11 mouse cellular contexts compared by ENCODE assay signal in the genomic region with DNA sequence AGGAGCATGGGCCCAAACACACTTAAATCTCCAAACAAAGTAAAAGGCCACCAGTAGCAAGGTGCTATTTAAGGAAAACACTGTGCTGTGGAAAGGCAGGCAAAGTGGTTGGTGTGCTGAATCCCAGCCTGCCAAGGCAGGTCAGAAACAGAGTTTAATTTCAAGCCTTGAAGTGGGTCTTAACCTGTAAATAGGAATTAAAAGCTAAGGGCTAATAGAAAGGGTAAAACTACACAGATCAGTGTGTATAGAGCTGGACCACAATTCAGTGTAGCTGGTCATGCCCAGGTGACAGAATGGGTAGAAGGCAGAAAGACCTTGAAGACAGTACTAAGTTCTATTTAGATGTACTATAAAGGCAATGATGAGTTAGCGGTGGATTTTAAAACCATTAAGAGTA. TPM values are rescaled to one million over a fixed set of nuclear protein-coding genes. Genes with fewer than 3 reads are reported as not detected.
A peak's percentile ranks its signal among the peaks of the same experiment; 100 is the strongest.
DNase-seq lines count a peak whose midpoint lies in the region; ATAC-seq and TF ChIP-seq lines count a peak whose summit lies in the region.
"Had no signal": no experiment of that assay in that cellular context is flagged by ENCODE, and none has a peak within 500 bp of the region (broad histone marks: within the 10 kb centered on the region; RNA-seq: fewer than 3 reads in every experiment).

No protein-coding gene starts in this region.

- no peak for TF ChIP-seq POLR2A in heart, adult 2 months (IDR thresholded peaks at IDR 0.05; ENCODE audit: insufficient read depth, low read depth, low read length)

- H3K27me3 ChIP-seq in heart, embryonic 14.5 days (ENCODE audit: control insufficient read depth, insufficient read depth, low read length), result peaks cover 97% of the 10 kb centered on the region
- H3K27me3 ChIP-seq in heart, adult 2 months (ENCODE audit: control insufficient read depth, insufficient read depth, low read length), result peaks cover 23% of the 10 kb centered on the region
- peaks cover 4% of the 10 kb centered on the region; the same call in 1 of the 2 replicates for H3K27me3 ChIP-seq in forebrain, embryonic 15.5 days
- H3K27me3 ChIP-seq in hindbrain, postnatal 0 days (ENCODE audit: insufficient read depth, low read length), result peaks cover 10% of the 10 kb centered on the region; the same call in 1 of the 2 replicates
- H3K27me3 ChIP-seq in neural tube, embryonic 12.5 days (replicated peaks), result peaks cover 86% of the 10 kb centered on the region

- peaks cover 3 to 12% of the 10 kb centered on the region in 2 experiments for H3K4me1 ChIP-seq in heart, embryonic 14.5 days (ENCODE audit: control insufficient read depth in 2 of 2, insufficient read depth in 2 of 2, low read length in 2 of 2)
- peaks cover 2% of the 10 kb centered on the region for H3K4me1 ChIP-seq in heart, adult 2 months (ENCODE audit: control insufficient read depth, insufficient read depth, low read length)
- H3K4me1 ChIP-seq in forebrain, embryonic 15.5 days, result peaks cover 83% of the 10 kb centered on the region
- peaks cover 10% of the 10 kb centered on the region; the same call in 1 of the 2 replicates for H3K4me1 ChIP-seq in hindbrain, postnatal 0 days (ENCODE audit: insufficient read depth, low read length)
- H3K4me1 ChIP-seq in neural tube, embryonic 12.5 days, result peaks cover 57% of the 10 kb centered on the region

- H3K9ac ChIP-seq in heart, embryonic 14.5 days (ENCODE audit: low read length), result no peak overlapping the region
- H3K9ac ChIP-seq in heart, adult 2 months (ENCODE audit: low read depth, low read length), result no peak overlapping the region
- H3K9ac ChIP-seq in forebrain, embryonic 15.5 days (replicated peaks), result 0 out of 2 replicates have a peak overlapping the region, but pooled peaks have one; percentile 33
- H3K9ac ChIP-seq in hindbrain, postnatal 0 days (replicated peaks; ENCODE audit: low read length), result 0 out of 2 replicates have a peak overlapping the region, but pooled peaks have one; percentile 28
- no peak overlapping the region for H3K9ac ChIP-seq in neural tube, embryonic 12.5 days
- H3K9ac ChIP-seq: embryonic facial prominence, embryonic 13.5 days; limb, embryonic 15.5 days had no signal

- peak overlapping the region; percentile 74 for H3K4me2 ChIP-seq in heart, embryonic 14.5 days (ENCODE audit: low read length)
- peak overlapping the region; percentile 43 for H3K4me2 ChIP-seq in forebrain, embryonic 15.5 days (replicated peaks)
- peak overlapping the region; percentile 54 for H3K4me2 ChIP-seq in hindbrain, postnatal 0 days (ENCODE audit: low read depth, low read length)
- H3K4me2 ChIP-seq in neural tube, embryonic 12.5 days (replicated peaks), result peak overlapping the region; percentile 46

- 61% methylated on average over 1 of the region's 1 CpGs for WGBS in heart, embryonic 14.5 days
- 89% methylated on average over 1 of the region's 1 CpGs for WGBS in heart, adult 2 months
- 59% methylated on average over 1 of the region's 1 CpGs for WGBS in forebrain, embryonic 15.5 days
- WGBS in hindbrain, postnatal 0 days, result 61% methylated on average over 1 of the region's 1 CpGs
- 28% methylated on average over 1 of the region's 1 CpGs for WGBS in neural tube, embryonic 12.5 days

- no peaks in the 10 kb centered on the region for H3K79me2 ChIP-seq in heart, adult 2 months (replicated peaks; ENCODE audit: control insufficient read depth, insufficient read depth, low read length)

- no peak for TF ChIP-seq CTCF in heart, adult 2 months (IDR thresholded peaks at IDR 0.05)
- TF ChIP-seq CTCF in hindbrain, postnatal 0 days (IDR thresholded peaks at IDR 0.05; ENCODE audit: low read depth), result no peak

- H3K27ac ChIP-seq in heart, embryonic 14.5 days (replicated peaks in 1 of 2; ENCODE audit: control insufficient read depth in 1 of 2, insufficient read depth in 1 of 2, low read depth in 2 of 2, low read length in 2 of 2), result no peak overlapping the region
- H3K27ac ChIP-seq in heart, adult 2 months, result no peak overlapping the region
- peak overlapping the region; percentile 63; the same call in 1 of the 2 replicates for H3K27ac ChIP-seq in forebrain, embryonic 15.5 days (replicated peaks)
- H3K27ac ChIP-seq in hindbrain, postnatal 0 days, result no peak overlapping the region
- H3K27ac ChIP-seq in neural tube, embryonic 12.5 days, result no peak overlapping the region
- H3K27ac ChIP-seq: embryonic facial prominence, embryonic 13.5 days; intestine, embryonic 15.5 days; limb, embryonic 15.5 days; stomach, postnatal 0 days had no signal

- ATAC-seq in heart, embryonic 14.5 days (ENCODE audit: insufficient number of reproducible peaks, insufficient read depth, low FRiP score, low read depth), result no peak
- ATAC-seq in forebrain, embryonic 15.5 days (replicated peaks), result no peak
- ATAC-seq in hindbrain, postnatal 0 days, result no peak
- ATAC-seq in neural tube, embryonic 12.5 days (ENCODE audit: low FRiP score, low read depth), result no peak

- no peak for DNase-seq in heart, adult 2 months
- no peak for DNase-seq in hindbrain, postnatal 0 days (ENCODE audit: low spot score)
- DNase-seq in left cerebral cortex, postnatal 25 days (ENCODE audit: low spot score in 2 of 2), result no peak
- DNase-seq in lung, adult 18-20 months, result no peak

- H3K36me3 ChIP-seq in heart, embryonic 14.5 days (ENCODE audit: control insufficient read depth, insufficient read depth, low read length), result no peaks in the 10 kb centered on the region
- no peaks in the 10 kb centered on the region for H3K36me3 ChIP-seq in heart, adult 2 months (ENCODE audit: control insufficient read depth, insufficient read depth, low read length)
- H3K36me3 ChIP-seq in forebrain, embryonic 15.5 days, result no peaks in the 10 kb centered on the region
- H3K36me3 ChIP-seq in hindbrain, postnatal 0 days (ENCODE audit: insufficient read depth, low read length), result no peaks in the 10 kb centered on the region
- H3K36me3 ChIP-seq in neural tube, embryonic 12.5 days, result no peaks in the 10 kb centered on the region
- H3K36me3 ChIP-seq: embryonic facial prominence, embryonic 13.5 days; intestine, embryonic 15.5 days; limb, embryonic 15.5 days had no signal

- TF ChIP-seq EP300 in heart, adult 2 months (IDR thresholded peaks at IDR 0.05; ENCODE audit: insufficient read depth, low read depth, low read length), result no peak

- no peaks in the 10 kb centered on the region for H3K9me3 ChIP-seq in heart, embryonic 14.5 days (ENCODE audit: control insufficient read depth, low read length)
- H3K9me3 ChIP-seq in forebrain, embryonic 15.5 days, result no peaks in the 10 kb centered on the region
- H3K9me3 ChIP-seq in hindbrain, postnatal 0 days (ENCODE audit: low read length), result no peaks in the 10 kb centered on the region
- H3K9me3 ChIP-seq in neural tube, embryonic 12.5 days, result no peaks in the 10 kb centered on the region
- H3K9me3 ChIP-seq: embryonic facial prominence, embryonic 13.5 days; intestine, embryonic 15.5 days; limb, embryonic 15.5 days had no signal

- intact Hi-C loops in heart, adult 2 months (cut with DNase I), result no loop called here
- intact Hi-C loops in left cerebral cortex, postnatal 25 days (cut with DNase I), result loop anchor here (2.0 kb wide), 1 partner anchor 18 kb away; no protein-coding TSS in a partner anchor

- no peak overlapping the region for H3K4me3 ChIP-seq in heart, embryonic 14.5 days (ENCODE audit: control insufficient read depth in 1 of 2, insufficient read depth in 1 of 2, low read depth in 1 of 2, low read length in 2 of 2)
- no peak overlapping the region for H3K4me3 ChIP-seq in heart, adult 2 months
- H3K4me3 ChIP-seq in forebrain, embryonic 15.5 days, result no peak overlapping the region
- H3K4me3 ChIP-seq in hindbrain, postnatal 0 days (ENCODE audit: low read length), result no peak overlapping the region
- no peak overlapping the region for H3K4me3 ChIP-seq in neural tube, embryonic 12.5 days

RNA-seq across cellular contexts. Expression of gene Robo3, which starts 24.1 kb away (rescaled TPM):
- 0.15 and 0.16 TPM in 2 replicates for polyA plus RNA-seq in heart, embryonic 14.5 days (2014; fragmentation: Nextera tagmentation; extraction: Ambion mirVana)
- not detected for total RNA-seq in heart, adult 2 months (2021)
- polyA plus RNA-seq in heart, adult 2 months (2012; rRNA removed), result 0.29 TPM in 1 of 2 replicates, not detected in the other
- 1.6 and 3.1 TPM in 2 replicates for polyA plus RNA-seq in forebrain, embryonic 15.5 days (2015; fragmentation: Nextera tagmentation; extraction: Ambion mirVana)
- total RNA-seq in hindbrain, postnatal 0 days (2014; rRNA removed), result 2.0 and 2.8 TPM in 2 replicates
- polyA plus RNA-seq in hindbrain, postnatal 0 days (2015; fragmentation: Nextera tagmentation; extraction: Ambion mirVana), result 1.5 and 1.6 TPM in 2 replicates
- 124 and 127 TPM in 2 replicates for polyA plus RNA-seq in neural tube, embryonic 12.5 days (2016; fragmentation: Nextera tagmentation; extraction: Ambion mirVana)
- 10 to 100 TPM; 33.4 to 33.6 TPM for total RNA-seq in left cerebral cortex, postnatal 25 days (2021)
- polyA plus RNA-seq: intestine, embryonic 15.5 days had no signal

RNA-seq across cellular contexts. Expression of gene Msantd2, which starts 32.0 kb away (rescaled TPM):
- 13.8 and 17.5 TPM in 2 replicates for polyA plus RNA-seq in heart, embryonic 14.5 days (2014; fragmentation: Nextera tagmentation; extraction: Ambion mirVana)
- 1 to 10 TPM; 6.4 to 7.1 TPM for total RNA-seq in heart, adult 2 months (2021)
- polyA plus RNA-seq in heart, adult 2 months (2012; rRNA removed), result 10.7 and 12.8 TPM in 2 replicates
- polyA plus RNA-seq in forebrain, embryonic 15.5 days (2015; fragmentation: Nextera tagmentation; extraction: Ambion mirVana), result 34.1 and 34.7 TPM in 2 replicates
- 20.0 and 34.0 TPM in 2 replicates for total RNA-seq in hindbrain, postnatal 0 days (2014; rRNA removed)
- 16.1 and 17.8 TPM in 2 replicates for polyA plus RNA-seq in hindbrain, postnatal 0 days (2015; fragmentation: Nextera tagmentation; extraction: Ambion mirVana)
- 49.2 and 49.4 TPM in 2 replicates for polyA plus RNA-seq in neural tube, embryonic 12.5 days (2016; fragmentation: Nextera tagmentation; extraction: Ambion mirVana)
- 10 to 100 TPM; 20.9 to 23.0 TPM for total RNA-seq in left cerebral cortex, postnatal 25 days (2021)

RNA-seq across cellular contexts. Expression of gene Robo4, which starts 55.5 kb away (rescaled TPM):
- polyA plus RNA-seq in heart, embryonic 14.5 days (2014; fragmentation: Nextera tagmentation; extraction: Ambion mirVana), result 10.4 and 11.3 TPM in 2 replicates
- total RNA-seq in heart, adult 2 months (2021), result 10 to 100 TPM; 27.9 to 31.8 TPM
- polyA plus RNA-seq in heart, adult 2 months (2012; rRNA removed), result 33.7 and 38.6 TPM in 2 replicates
- polyA plus RNA-seq in forebrain, embryonic 15.5 days (2015; fragmentation: Nextera tagmentation; extraction: Ambion mirVana), result 3.3 and 4.2 TPM in 2 replicates
- 12.5 and 13.1 TPM in 2 replicates for total RNA-seq in hindbrain, postnatal 0 days (2014; rRNA removed)
- polyA plus RNA-seq in hindbrain, postnatal 0 days (2015; fragmentation: Nextera tagmentation; extraction: Ambion mirVana), result 3.6 and 4.5 TPM in 2 replicates
- polyA plus RNA-seq in neural tube, embryonic 12.5 days (2016; fragmentation: Nextera tagmentation; extraction: Ambion mirVana), result 9.9 and 10.1 TPM in 2 replicates
- total RNA-seq in left cerebral cortex, postnatal 25 days (2021), result 1 to 10 TPM; 6.7 to 7.3 TPM

Comparison
In these comparisons a context has a peak if more than half of its experiments do, and no peak if none do; other contexts are left out.
1. H3K9ac ChIP-seq: peak in forebrain, embryonic 15.5 days (single experiment) and hindbrain, postnatal 0 days (single experiment); none in heart, embryonic 14.5 days (single experiment), heart, adult 2 months (single experiment) and neural tube, embryonic 12.5 days (single experiment).
2. RNA of gene Robo3, which starts 24.1 kb away (polyA plus RNA-seq): 124 to 127 TPM in neural tube, embryonic 12.5 days; 1.6 to 3.1 TPM in forebrain, embryonic 15.5 days, 1.5 to 1.6 TPM in hindbrain, postnatal 0 days, 0.29 TPM in heart, adult 2 months and 0.15 to 0.16 TPM in heart, embryonic 14.5 days; every median in the first group is over 10 times any median in the second.
3. Peak in every context shown above with its lines, with median percentiles within 50 percentile points of each other: H3K4me2 ChIP-seq.